Mouse (Mus musculus) large intestine, adult 2 months (tissue): Measurements from ENCODE around the gene Vps33a. TPM values are rescaled to one million over a fixed set of nuclear protein-coding genes. Genes with fewer than 3 reads are reported as not detected.

Experiments
- polyA plus RNA-seq: library from polyadenylated mRNA; depleted of rRNA; stranded (reverse); fragments of >200 nt; gene quantifications from 2 replicates; pipeline ENCODE4 v1.2.3, GENCODE M21; 2012; rRNA removed

The Vps33a gene
- polyA plus RNA-seq, 1 experiment: 9.2 TPM

Other genes starting within 250 kb of the Vps33a start
- 4.1 and 5.9 TPM in 2 replicates for gene Bcl7a, start 229.2 kb downstream of the Vps33a start, polyA plus RNA-seq
- 17.6 and 36.3 TPM in 2 replicates for gene Mlxip, start 178.2 kb downstream of the Vps33a start, polyA plus RNA-seq
- not detected in 2 replicates for gene Lrrc43, start 83.7 kb downstream of the Vps33a start, polyA plus RNA-seq
- gene Il31, start 83.5 kb downstream of the Vps33a start, polyA plus RNA-seq: not detected in 2 replicates
- gene B3gnt4, start 62.6 kb downstream of the Vps33a start, polyA plus RNA-seq: 0.07 and 0.10 TPM in 2 replicates
- gene Diablo, start 48.9 kb downstream of the Vps33a start, polyA plus RNA-seq: 39.8 and 44.0 TPM in 2 replicates
- gene Gm49027, start 47.5 kb downstream of the Vps33a start, polyA plus RNA-seq: 4.1 and 6.3 TPM in 2 replicates
- gene Clip1, start 111.6 kb upstream of the Vps33a start, polyA plus RNA-seq: 9.2 and 11.3 TPM in 2 replicates
- gene Zcchc8, start 148.1 kb upstream of the Vps33a start, polyA plus RNA-seq: 20.0 and 27.6 TPM in 2 replicates
- 10.5 and 14.7 TPM in 2 replicates for gene Rsrc2, start 176.4 kb upstream of the Vps33a start, polyA plus RNA-seq
- gene Kntc1, start 176.7 kb upstream of the Vps33a start, polyA plus RNA-seq: 4.5 TPM in 2 replicates